Mouse (Mus musculus) bone marrow, adult 2 months (tissue): ENCODE data around the gene Jmjd6.

Experiments
- CTCF ChIP-seq: fragments of 200-500 bp; IDR thresholded peaks from 2 replicates; pipeline ENCODE4 v1.5.1; 2011; ENCODE audit warnings: low read length, control low read depth; ENCODE audit not compliant: control insufficient read depth, insufficient read depth
- POLR2A ChIP-seq: fragments of 200-500 bp; IDR thresholded peaks from 2 replicates; pipeline ENCODE4 v1.6.1; 2011; ENCODE audit warnings: low read depth, mild to moderate bottlenecking, control low read depth, low read length, borderline replicate concordance; ENCODE audit not compliant: control insufficient read depth

GRCm38 (mm10) chr11:116838936-116839335 is 4.3 kb downstream of the Jmjd6 start:
- no peak for TF ChIP-seq POLR2A
- TF ChIP-seq CTCF = no peak
